Mouse (Mus musculus) right cerebral cortex, adult 18-20 months (tissue): ENCODE data around the gene 4933428G20Rik.

Experiments
- DNase-seq: peaks from one replicate; pipeline ENCODE4 v3.0.0; 2022; ENCODE audit warnings: mixed read lengths

4933428G20Rik gene

GRCm38 (mm10) chr11:97461307-97461820 lies 38.8 kb downstream of the 4933428G20Rik start:
- no peak for DNase-seq

- DNase-seq = no peak
Observed at GRCm38 (mm10) chr11:97457120-97457519, 43.0 kb downstream of the 4933428G20Rik start.

GRCm38 (mm10) chr11:97451625-97452024 lies 48.5 kb downstream of the 4933428G20Rik start:
- DNase-seq = no peak

- DNase-seq = peak; percentile 69
Observed at GRCm38 (mm10) chr11:97450305-97450922, 49.7 kb downstream of the 4933428G20Rik start.

GRCm38 (mm10) chr11:97449601-97450293 lies 50.4 kb downstream of the 4933428G20Rik start:
- DNase-seq = peak; percentile 87

- DNase-seq = no peak
Observed at GRCm38 (mm10) chr11:97448611-97449394, 51.3 kb downstream of the 4933428G20Rik start.

GRCm38 (mm10) chr11:97447979-97448378 lies 52.2 kb downstream of the 4933428G20Rik start:
- DNase-seq = no peak

GRCm38 (mm10) chr11:97445999-97446511 lies 54.1 kb downstream of the 4933428G20Rik start:
- no peak for DNase-seq

- no peak for DNase-seq
Observed at GRCm38 (mm10) chr11:97445596-97445995, 54.5 kb downstream of the 4933428G20Rik start.

GRCm38 (mm10) chr11:97442891-97443675 lies 57.1 kb downstream of the 4933428G20Rik start:
- DNase-seq = no peak

- no peak for DNase-seq
Observed at GRCm38 (mm10) chr11:97441658-97442125, 58.4 kb downstream of the 4933428G20Rik start.

- peak; percentile 66 for DNase-seq
Observed at GRCm38 (mm10) chr11:97441036-97441657, 59.0 kb downstream of the 4933428G20Rik start.
